Mouse (Mus musculus): Measurements from ENCODE around the gene Spata32. TPM values are rescaled to one million over a fixed set of nuclear protein-coding genes. Genes with fewer than 3 reads are reported as not detected.

Gene Spata32
- polyA plus RNA-seq, 1 experiment from 2014 or later, result 1.2 TPM

- H3K27ac ChIP-seq (ENCODE audit: low read length), result no peak overlapping the region
- H3K4me1 ChIP-seq (ENCODE audit: control insufficient read depth, insufficient read depth, low read length), result peaks cover 11% of the 10 kb centered on the region
- no peak overlapping the region for H3K4me3 ChIP-seq (ENCODE audit: low read depth, low read length)
- no peak for ATAC-seq
- no peak overlapping the region for H3K4me2 ChIP-seq (ENCODE audit: low read length)
- H3K9ac ChIP-seq (ENCODE audit: low read depth, low read length), result no peak overlapping the region
- 77% methylated on average over 5 of the region's 5 CpGs for WGBS
- H3K36me3 ChIP-seq (ENCODE audit: control insufficient read depth, insufficient read depth, low read length), result no peaks in the 10 kb centered on the region
- no peaks in the 10 kb centered on the region for H3K27me3 ChIP-seq (ENCODE audit: control insufficient read depth, insufficient read depth, low read depth, low read length)
- H3K9me3 ChIP-seq (replicated peaks; ENCODE audit: control insufficient read depth, low read length, poor library complexity, severe bottlenecking), result no peaks in the 10 kb centered on the region
Observed at GRCm38 (mm10) chr11:103177216-103177615, 41.0 kb downstream of the Spata32 start.

- Histone ChIP-seq H3K9ac (ENCODE audit: low read depth, low read length) (no peak overlapping the region), H3K27me3 (ENCODE audit: control insufficient read depth, insufficient read depth, low read depth, low read length) (no peaks in the 10 kb centered on the region), H3K4me2 (ENCODE audit: low read length) (no peak overlapping the region), H3K4me3 (ENCODE audit: low read depth, low read length) (no peak overlapping the region), H3K27ac (ENCODE audit: low read length) (no peak overlapping the region), H3K4me1 (ENCODE audit: control insufficient read depth, insufficient read depth, low read length) (peaks cover 18% of the 10 kb centered on the region), H3K36me3 (ENCODE audit: control insufficient read depth, insufficient read depth, low read length) (no peaks in the 10 kb centered on the region), H3K9me3 (replicated peaks; ENCODE audit: control insufficient read depth, low read length, poor library complexity, severe bottlenecking) (no peaks in the 10 kb centered on the region)
- ATAC-seq, result no peak
- 96% methylated on average over 1 of the region's 1 CpGs for WGBS
Observed at GRCm38 (mm10) chr11:103176510-103176909, 41.7 kb downstream of the Spata32 start.

GRCm38 (mm10) chr11:103175688-103176442, 42.4 kb downstream of the Spata32 start:
- H3K27ac ChIP-seq (ENCODE audit: low read length), result no peak overlapping the region
- H3K4me3 ChIP-seq (ENCODE audit: low read depth, low read length), result no peak overlapping the region
- H3K4me2 ChIP-seq (ENCODE audit: low read length), result no peak overlapping the region
- no peak overlapping the region for H3K9ac ChIP-seq (ENCODE audit: low read depth, low read length)
- no peaks in the 10 kb centered on the region for H3K27me3 ChIP-seq (ENCODE audit: control insufficient read depth, insufficient read depth, low read depth, low read length)
- H3K9me3 ChIP-seq (replicated peaks; ENCODE audit: control insufficient read depth, low read length, poor library complexity, severe bottlenecking), result no peaks in the 10 kb centered on the region
- H3K36me3 ChIP-seq (ENCODE audit: control insufficient read depth, insufficient read depth, low read length), result no peaks in the 10 kb centered on the region
- peaks cover 18% of the 10 kb centered on the region for H3K4me1 ChIP-seq (ENCODE audit: control insufficient read depth, insufficient read depth, low read length)
- 75% methylated on average over 14 of the region's 14 CpGs for WGBS
- ATAC-seq, result no peak

GRCm38 (mm10) chr11:103174891-103175391, 43.3 kb downstream of the Spata32 start:
- Histone ChIP-seq H3K9ac (ENCODE audit: low read depth, low read length) (no peak overlapping the region), H3K27me3 (ENCODE audit: control insufficient read depth, insufficient read depth, low read depth, low read length) (no peaks in the 10 kb centered on the region), H3K4me1 (ENCODE audit: control insufficient read depth, insufficient read depth, low read length) (peaks cover 21% of the 10 kb centered on the region), H3K4me2 (ENCODE audit: low read length) (no peak overlapping the region), H3K27ac (ENCODE audit: low read length) (no peak overlapping the region), H3K36me3 (ENCODE audit: control insufficient read depth, insufficient read depth, low read length) (no peaks in the 10 kb centered on the region), H3K4me3 (ENCODE audit: low read depth, low read length) (no peak overlapping the region), H3K9me3 (replicated peaks; ENCODE audit: control insufficient read depth, low read length, poor library complexity, severe bottlenecking) (no peaks in the 10 kb centered on the region)
- WGBS, result 59% methylated on average over 8 of the region's 8 CpGs
- ATAC-seq, result no peak

- Histone ChIP-seq H3K27ac (ENCODE audit: low read length) (no peak overlapping the region), H3K9me3 (replicated peaks; ENCODE audit: control insufficient read depth, low read length, poor library complexity, severe bottlenecking) (no peaks in the 10 kb centered on the region), H3K27me3 (ENCODE audit: control insufficient read depth, insufficient read depth, low read depth, low read length) (no peaks in the 10 kb centered on the region), H3K4me1 (ENCODE audit: control insufficient read depth, insufficient read depth, low read length) (peaks cover 26% of the 10 kb centered on the region), H3K4me2 (ENCODE audit: low read length) (no peak overlapping the region), H3K36me3 (ENCODE audit: control insufficient read depth, insufficient read depth, low read length) (no peaks in the 10 kb centered on the region), H3K9ac (ENCODE audit: low read depth, low read length) (no peak overlapping the region), H3K4me3 (ENCODE audit: low read depth, low read length) (no peak overlapping the region)
- WGBS, result 72% methylated on average over 5 of the region's 5 CpGs
- ATAC-seq, result no peak
Observed at GRCm38 (mm10) chr11:103174411-103174832, 43.8 kb downstream of the Spata32 start.

- Histone ChIP-seq H3K27me3 (ENCODE audit: control insufficient read depth, insufficient read depth, low read depth, low read length) (no peaks in the 10 kb centered on the region), H3K36me3 (ENCODE audit: control insufficient read depth, insufficient read depth, low read length) (no peaks in the 10 kb centered on the region), H3K9ac (ENCODE audit: low read depth, low read length) (no peak overlapping the region), H3K9me3 (replicated peaks; ENCODE audit: control insufficient read depth, low read length, poor library complexity, severe bottlenecking) (no peaks in the 10 kb centered on the region), H3K4me3 (ENCODE audit: low read depth, low read length) (no peak overlapping the region), H3K27ac (ENCODE audit: low read length) (no peak overlapping the region), H3K4me1 (ENCODE audit: control insufficient read depth, insufficient read depth, low read length) (peaks cover 32% of the 10 kb centered on the region), H3K4me2 (ENCODE audit: low read length) (no peak overlapping the region)
- WGBS, result 95% methylated on average over 11 of the region's 11 CpGs
- ATAC-seq, result no peak
Observed at GRCm38 (mm10) chr11:103173771-103174344, 44.4 kb downstream of the Spata32 start.

GRCm38 (mm10) chr11:103173041-103173770, 45.0 kb downstream of the Spata32 start:
- H3K4me2 ChIP-seq (ENCODE audit: low read length), result peak overlapping the region; percentile 76
- peaks cover 32% of the 10 kb centered on the region for H3K4me1 ChIP-seq (ENCODE audit: control insufficient read depth, insufficient read depth, low read length)
- ATAC-seq, result no peak

GRCm38 (mm10) chr11:103172392-103173040, 45.7 kb downstream of the Spata32 start:
- H3K9ac ChIP-seq (ENCODE audit: low read depth, low read length), result peak overlapping the region; percentile 35; the same call in 1 of the 2 replicates

More at GRCm38 (mm10) chr11:103173041-103173770, 45.0 kb downstream of the Spata32 start:
- 82% methylated on average over 7 of the region's 7 CpGs for WGBS
- no peak overlapping the region for H3K27ac ChIP-seq (ENCODE audit: low read length)
- no peaks in the 10 kb centered on the region for H3K36me3 ChIP-seq (ENCODE audit: control insufficient read depth, insufficient read depth, low read length)
- no peak overlapping the region for H3K4me3 ChIP-seq (ENCODE audit: low read depth, low read length)
- H3K27me3 ChIP-seq (ENCODE audit: control insufficient read depth, insufficient read depth, low read depth, low read length), result no peaks in the 10 kb centered on the region
- H3K9ac ChIP-seq (ENCODE audit: low read depth, low read length), result no peak overlapping the region
- no peaks in the 10 kb centered on the region for H3K9me3 ChIP-seq (replicated peaks; ENCODE audit: control insufficient read depth, low read length, poor library complexity, severe bottlenecking)

More at GRCm38 (mm10) chr11:103172392-103173040, 45.7 kb downstream of the Spata32 start:
- Histone ChIP-seq H3K27ac (ENCODE audit: low read length) (no peak overlapping the region), H3K4me2 (ENCODE audit: low read length) (peak overlapping the region; percentile 76), H3K9me3 (replicated peaks; ENCODE audit: control insufficient read depth, low read length, poor library complexity, severe bottlenecking) (no peaks in the 10 kb centered on the region), H3K4me3 (ENCODE audit: low read depth, low read length) (peak overlapping the region; percentile 73; the same call in 1 of the 2 replicates), H3K4me1 (ENCODE audit: control insufficient read depth, insufficient read depth, low read length) (peaks cover 32% of the 10 kb centered on the region), H3K27me3 (ENCODE audit: control insufficient read depth, insufficient read depth, low read depth, low read length) (no peaks in the 10 kb centered on the region), H3K36me3 (ENCODE audit: control insufficient read depth, insufficient read depth, low read length) (no peaks in the 10 kb centered on the region)
- ATAC-seq, result no peak
- WGBS, result 76% methylated on average over 6 of the region's 6 CpGs

Data from midbrain, embryonic 16.5 days (tissue).